Mouse (Mus musculus) bone marrow, adult 2 months (tissue): ENCODE measurements around the gene Brsk1.

ENCODE experiments used
- CTCF ChIP-seq: fragments of 200-500 bp; IDR thresholded peaks from 2 replicates; pipeline ENCODE4 v1.5.1; 2011; ENCODE audit warnings: low read length, control low read depth; ENCODE audit not compliant: control insufficient read depth, insufficient read depth
- POLR2A ChIP-seq: fragments of 200-500 bp; IDR thresholded peaks from 2 replicates; pipeline ENCODE4 v1.6.1; 2011; ENCODE audit warnings: low read depth, mild to moderate bottlenecking, control low read depth, low read length, borderline replicate concordance; ENCODE audit not compliant: control insufficient read depth

DNA sequence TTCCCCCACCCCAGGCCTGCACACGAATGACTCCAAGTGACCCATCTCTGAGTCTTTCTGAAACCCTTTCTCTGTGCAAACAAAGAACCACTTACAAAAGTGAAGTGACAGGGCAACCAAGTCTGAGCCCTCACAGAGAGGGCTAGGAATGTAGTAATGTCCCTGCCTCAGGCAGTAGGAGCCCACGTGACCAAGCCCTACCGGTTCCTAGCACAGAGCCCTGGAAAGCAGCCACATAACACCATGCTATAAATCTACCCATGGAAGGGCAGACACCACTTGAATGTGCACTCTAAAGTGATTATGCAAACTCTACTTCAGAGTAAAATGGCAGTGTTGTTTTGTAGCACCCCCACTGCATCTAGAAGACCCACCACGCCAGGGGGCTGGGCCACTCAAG, 18.4 kb upstream of the Brsk1 start:
- TF ChIP-seq POLR2A (no peak), CTCF (no peak)
